Mouse (Mus musculus): Measurements from ENCODE around the gene Macf1.

- TF ChIP-seq CTCF (IDR thresholded peaks at IDR 0.05; ENCODE audit: low read depth), result no peak
- TF ChIP-seq EP300 (optimal IDR thresholded peaks at IDR 0.05), result no peak
These were observed 26.0 kb downstream of the Macf1 start for GRCm38 (mm10) chr4:123658175-123658574.

All from stomach, postnatal 0 days (tissue).